Mouse (Mus musculus) embryonic fibroblast, embryonic 13.5 days (primary cell): ENCODE results near the gene Wee2.

ENCODE experiments used
- CTCF ChIP-seq: IDR thresholded peaks from 2 replicates; pipeline ENCODE4 v1.5.1; 2011; ENCODE audit warnings: mild to moderate bottlenecking, control low read depth, low read length, moderate library complexity, borderline replicate concordance; ENCODE audit not compliant: insufficient read depth
- POLR2A ChIP-seq: IDR thresholded peaks from 2 replicates; pipeline ENCODE4 v1.6.1; 2011; ENCODE audit warnings: low read depth, mild to moderate bottlenecking, control low read depth, low read length, moderate library complexity

DNA sequence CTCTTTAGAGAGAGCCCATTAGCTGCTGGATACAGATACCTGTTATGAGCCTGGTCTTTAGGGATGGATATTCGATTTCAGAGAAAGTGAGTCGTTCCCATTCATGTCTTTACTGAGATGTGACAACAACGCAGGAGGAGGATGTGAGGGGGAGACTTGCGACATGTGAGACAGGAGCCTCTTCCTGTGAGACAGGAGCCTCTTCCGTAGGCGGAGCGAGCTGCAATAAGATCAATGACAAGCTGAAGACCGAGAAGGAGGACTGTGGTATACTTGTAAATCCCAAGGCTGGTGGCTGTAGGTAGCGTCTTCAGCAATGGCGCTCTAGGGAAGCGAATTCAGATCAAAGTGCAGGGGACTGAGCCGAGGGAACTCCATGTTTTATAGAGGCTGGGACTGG lies 843 bp downstream of the Wee2 start:
- TF ChIP-seq CTCF (no peak), POLR2A (no peak)
